Mouse (Mus musculus) intestine, embryonic 15.5 days (tissue): ENCODE results near the gene Oxct2a. TPM values are rescaled to one million over a fixed set of nuclear protein-coding genes. Genes with fewer than 3 reads are reported as not detected.
A peak's percentile ranks its signal among the peaks of the same experiment; 100 is the strongest.
"Not testable (repeated sequence)": the region's sequence is repeated elsewhere in the genome, so short reads cannot be mapped to it uniquely, and the experiment has no call there.

Source experiments
- ATAC-seq: fragments of 200-750 bp; cut with Nextera tagmentation; 2 replicates; pipeline ENCODE4 v1.8.0; 2017; ENCODE audit warnings: moderate TSS enrichment, moderate library complexity
- H3K27ac ChIP-seq: fragments of 300-500 bp; sonication (generic); 2 replicates; pipeline ENCODE4 v1.5.1; 2015; ENCODE audit warnings: mild to moderate bottlenecking, inconsistent platforms
- H3K27me3 ChIP-seq: fragments of 300-500 bp; sonication (generic); replicated peaks from 2 replicates; pipeline ENCODE4 v1.6.1; 2015; ENCODE audit warnings: inconsistent platforms
- H3K36me3 ChIP-seq: fragments of 300-500 bp; sonication (generic); 2 replicates; pipeline ENCODE4 v1.6.1; 2015; ENCODE audit warnings: inconsistent platforms
- H3K4me1 ChIP-seq: fragments of 300-500 bp; sonication (generic); replicated peaks from 2 replicates; pipeline ENCODE4 v1.6.1; 2015; ENCODE audit warnings: inconsistent platforms
- H3K4me2 ChIP-seq: fragments of 300-500 bp; sonication (generic); replicated peaks from 2 replicates; pipeline ENCODE4 v1.6.1; 2015; ENCODE audit warnings: mild to moderate bottlenecking, inconsistent platforms
- H3K4me3 ChIP-seq: fragments of 300-500 bp; sonication (generic); replicated peaks from 2 replicates; pipeline ENCODE4 v1.5.1; 2015; ENCODE audit warnings: inconsistent platforms
- H3K9ac ChIP-seq: fragments of 300-500 bp; sonication (generic); 2 replicates; pipeline ENCODE4 v1.6.1; 2015; ENCODE audit warnings: inconsistent platforms
- H3K9me3 ChIP-seq: fragments of 300-500 bp; sonication (generic); 2 replicates; pipeline ENCODE4 v1.6.1; 2016; ENCODE audit warnings: inconsistent platforms
- WGBS: fragments of 180-500 bp; shearing (Covaris S2); methylation state at CpG from one replicate; pipeline ENCODE4 v1.1.7; 2015; 5-methylcytosine and 5-hydroxymethylcytosine counted together
- polyA plus RNA-seq: library from polyadenylated mRNA; unstranded; fragments of >200 nt; fragmentation: Nextera tagmentation; extraction: Ambion mirVana; gene quantifications from 2 replicates; pipeline ENCODE4 v1.2.1, GENCODE M21; 2015

Oxct2a gene
- polyA plus RNA-seq, 1 experiment from 2014 or later = not detected

DNA sequence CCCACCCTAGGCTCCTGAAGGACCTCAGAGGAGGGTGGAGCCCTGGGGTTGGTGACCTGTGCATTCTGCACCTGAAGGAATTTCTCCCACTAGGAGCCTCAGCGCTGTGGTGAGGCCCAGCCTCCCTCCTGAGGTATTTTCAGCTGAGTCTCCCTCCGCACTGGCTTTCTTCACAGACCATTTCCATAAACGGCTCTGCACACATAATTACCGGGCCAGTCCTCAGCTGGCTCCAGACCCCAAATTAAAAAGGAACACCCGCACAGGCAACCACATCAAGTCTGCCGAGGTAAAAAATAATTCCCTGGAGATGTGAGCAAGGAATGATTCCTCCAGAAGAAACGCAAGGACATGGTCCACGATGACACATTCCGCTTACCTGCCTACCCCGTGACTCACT lies 11.8 kb upstream of the Oxct2a start:
- ATAC-seq = peak; percentile 17; the same call in 1 of the 2 replicates
- not testable (repeated sequence) for H3K9ac ChIP-seq, H3K4me1 ChIP-seq, H3K27ac ChIP-seq, H3K4me3 ChIP-seq, H3K9me3 ChIP-seq, H3K36me3 ChIP-seq, H3K4me2 ChIP-seq, H3K27me3 ChIP-seq
- WGBS = 68% methylated on average over 10 of the region's 10 CpGs

DNA sequence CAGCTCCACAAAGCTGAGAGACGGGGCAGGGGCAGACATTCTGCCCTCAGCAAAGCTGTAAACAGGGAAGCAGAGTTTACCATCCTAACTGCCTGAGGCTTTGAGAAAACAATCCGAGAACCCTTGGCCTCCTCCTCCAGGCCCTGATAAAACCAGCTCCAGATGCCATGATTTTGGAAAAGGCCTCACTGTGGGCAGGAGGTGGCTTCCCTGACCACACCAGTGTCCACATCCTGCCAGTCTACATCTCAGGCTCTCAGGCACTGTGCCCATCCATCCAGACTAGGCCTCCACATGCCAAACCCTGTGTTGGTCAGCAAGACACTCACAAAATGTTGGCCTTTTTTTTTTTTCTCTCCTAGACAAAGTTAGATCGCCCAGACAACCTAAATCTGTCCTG lies 10.7 kb upstream of the Oxct2a start:
- no peak overlapping the region for H3K9ac ChIP-seq
- whole genome bisulfite sequencing = 52% methylated on average over 3 of the region's 3 CpGs
- no peak overlapping the region for H3K27ac ChIP-seq
- no peaks in the 10 kb centered on the region for H3K4me1 ChIP-seq
- no peak for ATAC-seq
- H3K4me2 ChIP-seq = no peak overlapping the region
- H3K27me3 ChIP-seq = no peaks in the 10 kb centered on the region
- no peaks in the 10 kb centered on the region for H3K36me3 ChIP-seq
- H3K4me3 ChIP-seq = no peak overlapping the region
- H3K9me3 ChIP-seq = no peaks in the 10 kb centered on the region

DNA sequence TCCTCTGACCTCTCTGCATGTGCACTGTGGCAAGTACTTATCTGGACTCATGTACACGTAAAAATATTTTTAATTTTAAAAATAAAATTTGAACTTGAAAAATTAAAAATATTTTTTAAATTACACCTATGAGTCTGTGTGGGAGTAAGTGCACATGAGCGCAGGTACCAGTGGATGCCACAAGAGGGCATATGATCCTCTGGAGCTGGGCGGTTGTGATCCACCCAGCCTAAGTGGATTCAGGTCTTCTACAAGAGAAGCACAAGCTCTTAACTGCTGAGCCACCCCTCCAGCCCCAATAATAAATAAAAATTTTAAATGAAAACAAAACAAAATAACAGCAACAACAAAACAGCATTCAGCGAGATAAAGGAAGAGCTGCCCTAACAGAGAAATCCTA lies 9.7 kb upstream of the Oxct2a start:
- 94% methylated on average over 4 of the region's 4 CpGs for WGBS
- H3K4me3 ChIP-seq = no peak overlapping the region
- H3K27me3 ChIP-seq = no peaks in the 10 kb centered on the region

DNA sequence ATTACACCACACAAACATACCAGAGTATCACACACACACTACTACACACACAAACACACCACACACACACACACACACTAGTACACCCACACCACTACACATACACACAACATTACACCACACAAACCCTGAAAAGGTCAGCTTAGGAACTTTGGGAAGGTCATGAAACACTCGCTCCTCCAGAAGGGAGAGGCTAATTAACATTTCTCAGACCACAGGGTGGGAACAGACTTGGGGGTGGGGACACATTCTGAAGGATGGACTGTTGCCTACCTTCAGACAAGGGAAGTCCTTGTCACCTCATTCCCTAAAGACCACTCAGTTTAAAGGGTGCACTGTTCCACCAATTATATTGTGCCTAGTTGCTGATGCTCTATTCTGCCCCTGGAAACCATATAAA lies 8.5 kb upstream of the Oxct2a start:
- not testable (repeated sequence) for H3K9ac ChIP-seq, H3K4me1 ChIP-seq, H3K36me3 ChIP-seq, H3K4me2 ChIP-seq, ATAC-seq, H3K4me3 ChIP-seq, H3K27me3 ChIP-seq, H3K27ac ChIP-seq, H3K9me3 ChIP-seq
- WGBS = 71% methylated on average over 1 of the region's 1 CpGs

More for the DNA sequence above, 9.7 kb upstream of the Oxct2a start:
- no peaks in the 10 kb centered on the region for H3K4me1 ChIP-seq
- H3K9ac ChIP-seq = no peak overlapping the region
- ATAC-seq = no peak
- no peaks in the 10 kb centered on the region for H3K9me3 ChIP-seq
- H3K36me3 ChIP-seq = no peaks in the 10 kb centered on the region
- H3K27ac ChIP-seq = no peak overlapping the region
- no peak overlapping the region for H3K4me2 ChIP-seq

DNA sequence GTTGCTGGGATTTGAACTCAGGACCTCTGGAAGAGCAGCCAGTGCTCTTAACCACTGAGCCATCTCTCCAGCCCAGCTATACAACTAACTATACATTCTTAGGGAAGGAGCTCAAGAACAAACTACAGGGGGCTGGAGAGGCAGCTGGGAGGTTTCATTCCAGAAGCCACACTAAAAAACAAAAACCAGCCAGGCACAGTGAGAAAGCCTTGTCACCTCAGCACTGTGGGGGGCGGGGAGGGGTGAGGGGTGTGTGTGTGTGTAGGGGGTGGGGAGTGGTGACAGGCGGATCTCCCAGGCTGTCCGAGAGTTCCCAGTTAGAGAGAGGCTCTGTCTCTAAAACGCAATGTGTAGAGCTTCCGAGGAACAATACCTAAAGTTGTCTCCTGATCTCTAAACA lies 7.9 kb upstream of the Oxct2a start:
- Histone ChIP-seq H3K27me3 (no peaks in the 10 kb centered on the region), H3K4me2 (no peak overlapping the region), H3K27ac (no peak overlapping the region), H3K36me3 (no peaks in the 10 kb centered on the region), H3K4me1 (no peaks in the 10 kb centered on the region), H3K9me3 (no peaks in the 10 kb centered on the region), H3K9ac (no peak overlapping the region), H3K4me3 (no peak overlapping the region)
- 82% methylated on average over 5 of the region's 5 CpGs for WGBS
- no peak for ATAC-seq

DNA sequence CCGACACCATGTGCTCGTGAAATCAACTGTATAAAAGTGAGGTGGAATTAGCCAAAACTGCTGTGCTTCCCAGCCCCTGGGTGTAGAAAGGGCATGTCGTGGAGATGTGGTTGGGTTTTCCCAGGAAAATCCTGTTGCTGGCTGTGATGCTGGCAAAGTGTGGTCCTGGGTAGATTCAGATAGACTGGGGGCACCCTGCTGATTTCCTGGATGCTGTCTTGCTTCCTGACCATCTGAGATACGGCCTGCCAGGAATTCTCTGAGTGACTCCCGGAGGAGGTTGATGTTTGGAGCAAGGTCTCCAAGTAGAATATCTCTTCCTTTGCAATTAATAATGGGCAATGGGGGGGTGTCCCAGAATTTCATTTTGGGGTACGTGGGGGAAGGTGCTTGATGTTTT lies 5.5 kb upstream of the Oxct2a start:
- Histone ChIP-seq H3K36me3 (no peaks in the 10 kb centered on the region), H3K9me3 (no peaks in the 10 kb centered on the region), H3K27me3 (no peaks in the 10 kb centered on the region), H3K9ac (no peak overlapping the region), H3K4me2 (no peak overlapping the region), H3K4me3 (no peak overlapping the region), H3K27ac (no peak overlapping the region), H3K4me1 (no peaks in the 10 kb centered on the region)
- ATAC-seq = no peak
- 70% methylated on average over 6 of the region's 6 CpGs for WGBS

DNA sequence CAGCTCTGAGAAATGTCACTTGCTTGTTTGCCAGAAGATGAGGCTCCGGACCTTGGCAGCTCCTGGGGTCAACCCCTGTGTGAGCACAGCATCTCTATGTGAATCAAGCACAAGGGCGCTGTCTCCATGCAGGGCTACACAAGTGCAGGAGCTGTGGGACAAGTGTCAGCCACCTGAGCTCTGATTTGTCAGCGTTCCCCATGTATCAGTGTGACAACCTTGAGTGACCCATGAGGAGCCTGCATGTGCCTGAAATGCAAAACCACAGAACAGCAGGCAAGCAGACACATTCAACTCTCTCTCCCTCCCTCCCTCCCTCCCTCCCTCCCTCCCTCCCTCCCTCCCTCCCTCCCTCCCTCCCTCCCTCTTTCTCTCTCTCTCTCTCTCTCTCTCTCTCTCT lies 4.2 kb upstream of the Oxct2a start:
- Histone ChIP-seq H3K27me3 (peaks cover 8% of the 10 kb centered on the region), H3K4me2 (no peak overlapping the region), H3K27ac (no peak overlapping the region), H3K4me3 (no peak overlapping the region), H3K36me3 (no peaks in the 10 kb centered on the region), H3K4me1 (no peaks in the 10 kb centered on the region), H3K9me3 (no peaks in the 10 kb centered on the region), H3K9ac (no peak overlapping the region)
- no peak for ATAC-seq
- 58% methylated on average over 3 of the region's 3 CpGs for WGBS

DNA sequence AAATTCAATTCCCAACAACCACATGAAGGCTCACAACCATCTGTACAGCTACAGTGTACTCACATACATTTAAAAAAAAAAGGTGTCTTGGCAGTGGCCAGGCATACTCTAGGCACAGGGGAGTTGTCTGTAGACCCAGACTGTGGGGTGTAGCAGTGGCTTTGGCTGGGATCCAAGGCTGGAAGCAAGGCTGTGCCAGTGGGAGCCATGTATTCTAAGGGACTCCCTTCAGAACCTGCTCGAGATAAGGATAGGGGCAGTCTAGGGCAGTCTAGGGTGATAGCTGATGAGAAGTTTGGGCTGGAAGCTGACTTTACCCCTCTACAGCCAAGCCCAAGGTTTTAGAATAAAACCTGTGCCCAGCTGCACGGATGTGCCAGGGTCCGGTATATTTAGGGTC lies 2.7 kb upstream of the Oxct2a start:
- Histone ChIP-seq H3K9me3 (no peaks in the 10 kb centered on the region), H3K4me3 (no peak overlapping the region), H3K36me3 (no peaks in the 10 kb centered on the region), H3K4me1 (no peaks in the 10 kb centered on the region), H3K9ac (no peak overlapping the region), H3K27ac (no peak overlapping the region), H3K4me2 (no peak overlapping the region), H3K27me3 (peaks cover 9% of the 10 kb centered on the region)
- 81% methylated on average over 3 of the region's 3 CpGs for WGBS
- ATAC-seq = no peak

DNA sequence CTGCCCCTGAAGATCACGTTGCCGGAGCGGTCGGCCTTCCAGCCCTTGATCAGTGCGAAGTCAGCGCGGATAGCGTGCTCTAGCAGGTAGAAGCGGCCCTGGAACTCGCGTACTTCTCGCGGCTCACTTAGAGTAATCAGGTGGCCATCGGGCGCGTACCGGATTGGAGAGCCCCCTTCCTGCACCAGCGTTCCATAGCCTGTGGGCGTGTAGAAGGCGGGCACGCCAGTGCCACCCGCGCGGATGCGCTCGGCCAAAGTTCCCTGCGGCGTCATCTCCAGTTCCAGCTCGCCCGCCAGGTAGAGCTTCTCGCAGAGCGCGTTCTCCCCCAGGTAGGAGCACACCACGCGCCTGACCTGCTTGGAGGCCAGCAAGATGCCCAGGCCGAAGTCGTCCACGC lies 524 bp downstream of the Oxct2a start:
- Histone ChIP-seq H3K4me3 (peak overlapping the region; percentile 22), H3K4me2 (peak overlapping the region; percentile 56)
- not testable (repeated sequence) for H3K4me1 ChIP-seq, H3K9ac ChIP-seq, H3K36me3 ChIP-seq, H3K27ac ChIP-seq, H3K27me3 ChIP-seq, H3K9me3 ChIP-seq
- ATAC-seq = peak; percentile 62
- WGBS = 12% methylated on average over 22 of the region's 38 CpGs

DNA sequence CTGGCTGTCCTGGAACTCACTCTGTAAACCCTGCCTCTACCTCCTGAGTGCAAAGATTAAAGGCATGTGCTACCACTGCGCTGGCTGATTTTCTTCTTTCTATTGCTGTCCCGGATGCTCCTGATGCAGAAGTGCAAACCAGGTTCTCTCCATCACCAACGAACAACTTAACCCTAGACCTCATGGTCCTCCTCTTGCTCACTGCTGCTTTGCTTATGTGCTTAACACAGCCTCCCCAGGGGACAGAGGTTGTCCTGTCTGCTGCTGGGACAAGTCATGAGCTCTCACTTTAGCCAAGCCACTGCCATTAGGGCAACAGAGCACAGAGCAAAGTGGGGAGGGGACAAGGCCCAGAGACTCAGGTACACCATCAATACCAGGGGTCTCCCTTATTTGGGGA lies 8.9 kb downstream of the Oxct2a start:
- no peaks in the 10 kb centered on the region for H3K4me1 ChIP-seq
- H3K9ac ChIP-seq = no peak overlapping the region
- WGBS = 81% methylated on average over 3 of the region's 3 CpGs
- no peak overlapping the region for H3K4me2 ChIP-seq
- no peak overlapping the region for H3K4me3 ChIP-seq
- ATAC-seq = no peak
- no peaks in the 10 kb centered on the region for H3K9me3 ChIP-seq
- no peaks in the 10 kb centered on the region for H3K36me3 ChIP-seq
- no peaks in the 10 kb centered on the region for H3K27me3 ChIP-seq
- H3K27ac ChIP-seq = no peak overlapping the region

DNA sequence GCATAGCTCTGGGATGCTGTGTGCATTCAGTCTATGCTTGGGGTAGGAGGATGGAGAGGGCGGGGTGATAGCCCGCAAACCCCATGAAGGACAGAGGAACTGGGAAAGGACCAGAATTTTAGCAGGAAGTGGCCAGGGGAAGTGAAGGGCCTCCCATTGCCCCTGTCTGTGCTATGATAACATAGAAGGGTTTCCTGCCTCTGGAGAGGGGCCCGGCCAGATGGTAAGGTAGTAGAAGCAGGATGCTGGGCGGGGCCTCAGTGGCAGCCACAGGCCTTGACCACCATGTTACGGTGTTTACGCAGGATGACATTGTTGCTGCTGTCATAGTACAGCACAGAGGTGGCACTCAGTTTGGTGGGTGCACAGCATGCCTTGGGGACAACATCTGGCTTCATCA lies 10.4 kb downstream of the Oxct2a start:
- Histone ChIP-seq H3K9ac (no peak overlapping the region), H3K27ac (no peak overlapping the region), H3K4me1 (no peaks in the 10 kb centered on the region), H3K9me3 (no peaks in the 10 kb centered on the region), H3K27me3 (no peaks in the 10 kb centered on the region), H3K4me3 (no peak overlapping the region), H3K36me3 (no peaks in the 10 kb centered on the region), H3K4me2 (no peak overlapping the region)
- 70% methylated on average over 6 of the region's 6 CpGs for WGBS
- no peak for ATAC-seq

DNA sequence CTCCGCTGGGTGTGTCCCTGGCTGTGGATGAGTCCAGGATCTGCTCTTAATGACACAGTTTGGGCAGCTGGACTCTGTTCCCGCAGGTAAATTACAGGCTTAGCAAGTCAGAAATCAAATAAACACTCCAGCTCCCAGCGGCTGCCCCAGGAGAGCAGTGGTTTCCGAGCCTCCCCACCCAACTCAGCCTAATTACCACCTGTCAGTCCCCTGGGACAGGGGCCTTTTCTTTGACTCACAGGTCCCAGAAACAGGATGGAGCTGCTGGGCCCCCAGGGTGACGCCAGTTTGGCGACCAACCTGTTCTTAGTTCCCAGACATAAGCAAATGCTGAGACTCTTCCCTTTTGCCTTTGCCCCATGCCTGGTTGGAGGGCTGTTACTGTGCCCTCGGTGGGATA lies 11.6 kb downstream of the Oxct2a start:
- H3K9me3 ChIP-seq = no peaks in the 10 kb centered on the region
- no peaks in the 10 kb centered on the region for H3K4me1 ChIP-seq
- H3K36me3 ChIP-seq = no peaks in the 10 kb centered on the region
- no peak overlapping the region for H3K9ac ChIP-seq
- no peaks in the 10 kb centered on the region for H3K27me3 ChIP-seq
- no peak overlapping the region for H3K27ac ChIP-seq
- 65% methylated on average over 7 of the region's 7 CpGs for WGBS
- no peak overlapping the region for H3K4me2 ChIP-seq
- H3K4me3 ChIP-seq = no peak overlapping the region
- no peak for ATAC-seq

DNA sequence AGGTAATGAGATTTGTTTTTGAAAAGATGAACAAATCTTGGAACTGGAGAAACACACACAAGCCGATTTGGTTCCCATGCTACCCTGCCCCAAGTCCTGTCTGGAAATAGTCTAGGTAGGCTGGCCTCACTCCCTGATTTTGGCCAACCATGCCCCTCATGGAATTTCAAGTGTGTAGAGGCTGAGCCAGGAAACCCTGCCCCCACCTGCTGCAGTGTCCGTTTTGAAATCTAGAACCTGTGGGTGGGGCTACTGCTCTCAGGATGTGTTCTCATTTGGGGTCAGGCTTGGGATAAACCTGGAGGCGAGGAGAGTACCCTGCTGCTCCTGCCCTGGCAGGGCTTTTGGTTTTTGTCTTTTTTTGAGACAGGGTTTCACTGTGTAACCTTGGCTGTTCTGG lies 15.1 kb downstream of the Oxct2a start:
- Histone ChIP-seq H3K4me1 (no peaks in the 10 kb centered on the region), H3K4me2 (no peak overlapping the region), H3K9ac (no peak overlapping the region), H3K27ac (no peak overlapping the region), H3K9me3 (no peaks in the 10 kb centered on the region), H3K4me3 (no peak overlapping the region), H3K36me3 (no peaks in the 10 kb centered on the region), H3K27me3 (no peaks in the 10 kb centered on the region)
- ATAC-seq = no peak
- 45% methylated on average over 3 of the region's 3 CpGs for WGBS

DNA sequence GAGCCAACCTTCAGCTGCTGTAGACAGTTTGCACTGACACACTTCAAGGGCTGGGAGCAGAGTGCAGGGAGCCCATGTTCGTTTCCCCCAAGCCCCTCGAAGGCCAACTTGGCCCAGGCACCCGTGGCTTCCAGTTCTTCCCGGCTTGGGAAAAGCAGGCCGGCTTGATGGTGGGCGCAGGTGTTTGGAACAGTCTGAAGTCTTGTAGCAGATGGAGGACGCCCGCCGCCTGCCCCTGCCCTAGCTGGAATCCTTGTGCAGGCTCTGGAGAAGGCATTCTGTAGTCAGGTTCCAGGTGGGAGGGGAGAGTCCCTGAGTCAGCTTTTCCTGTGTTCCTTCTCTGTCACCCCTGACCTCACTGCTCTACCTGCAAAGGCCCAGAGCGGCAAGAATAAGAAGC lies 16.4 kb downstream of the Oxct2a start:
- H3K4me3 ChIP-seq = no peak overlapping the region
- no peaks in the 10 kb centered on the region for H3K27me3 ChIP-seq
- no peak overlapping the region for H3K4me2 ChIP-seq
- H3K9me3 ChIP-seq = no peaks in the 10 kb centered on the region
- H3K9ac ChIP-seq = no peak overlapping the region
- H3K27ac ChIP-seq = no peak overlapping the region
- peaks cover 8% of the 10 kb centered on the region for H3K36me3 ChIP-seq
- WGBS = 89% methylated on average over 10 of the region's 10 CpGs
- ATAC-seq = no peak
- H3K4me1 ChIP-seq = no peaks in the 10 kb centered on the region
